In genomic region chr13:30981666-30982065, GRCm38 (mm10) we compare ENCODE assay signal across 9 mouse cellular contexts. TPM values are rescaled to one million over a fixed set of nuclear protein-coding genes. Genes with fewer than 3 reads are reported as not detected.
A peak's percentile ranks its signal among the peaks of the same experiment; 100 is the strongest.
DNase-seq lines count a peak whose midpoint lies in the region; ATAC-seq lines count a peak whose summit lies in the region.
"Had no signal": no experiment of that assay in that cellular context is flagged by ENCODE, and none has a peak within 500 bp of the region (broad histone marks: within the 10 kb centered on the region; RNA-seq: fewer than 3 reads in every experiment).

No protein-coding gene starts in this region.

- no peaks in the 10 kb centered on the region for H3K36me3 ChIP-seq in hindbrain, embryonic 10.5 days
- no peaks in the 10 kb centered on the region for H3K36me3 ChIP-seq in hindbrain, embryonic 12.5 days
- no peaks in the 10 kb centered on the region for H3K36me3 ChIP-seq in hindbrain, embryonic 16.5 days (ENCODE audit: control insufficient read depth, insufficient read depth, low read length)

- no peak overlapping the region for H3K4me2 ChIP-seq in hindbrain, embryonic 12.5 days (replicated peaks)
- no peak overlapping the region for H3K4me2 ChIP-seq in hindbrain, embryonic 16.5 days (ENCODE audit: low read length)

- no peaks in the 10 kb centered on the region for H3K9me3 ChIP-seq in hindbrain, embryonic 10.5 days
- no peaks in the 10 kb centered on the region for H3K9me3 ChIP-seq in hindbrain, embryonic 12.5 days (replicated peaks)
- H3K9me3 ChIP-seq in hindbrain, embryonic 16.5 days (ENCODE audit: control insufficient read depth, low read length): no peaks in the 10 kb centered on the region

- no peak overlapping the region for H3K27ac ChIP-seq in hindbrain, embryonic 10.5 days
- no peak overlapping the region for H3K27ac ChIP-seq in hindbrain, embryonic 12.5 days
- no peak overlapping the region for H3K27ac ChIP-seq in hindbrain, embryonic 16.5 days (ENCODE audit: low read depth, low read length)

- 82% methylated on average over 1 of the region's 1 CpGs for WGBS in hindbrain, embryonic 10.5 days
- WGBS in hindbrain, embryonic 12.5 days: 70% methylated on average over 1 of the region's 1 CpGs
- WGBS in hindbrain, embryonic 16.5 days: 74% methylated on average over 1 of the region's 1 CpGs

- ATAC-seq in hindbrain, embryonic 12.5 days (ENCODE audit: low FRiP score): no peak
- peak; percentile 82 for ATAC-seq in granulocyte monocyte progenitor cell, adult 5-6 weeks (replicated peaks; ENCODE audit: poor library complexity, severe bottlenecking)
- no peak for ATAC-seq in hindbrain, embryonic 16.5 days

- peaks cover 16% of the 10 kb centered on the region for H3K27me3 ChIP-seq in hindbrain, embryonic 10.5 days (ENCODE audit: insufficient read depth, poor library complexity, severe bottlenecking)
- H3K27me3 ChIP-seq in hindbrain, embryonic 12.5 days: peaks cover 5% of the 10 kb centered on the region; the same call in 1 of the 2 replicates
- no peaks in the 10 kb centered on the region; the same call in 1 of the 2 replicates for H3K27me3 ChIP-seq in hindbrain, embryonic 16.5 days (replicated peaks; ENCODE audit: control insufficient read depth, insufficient read depth, low read length)

- H3K4me1 ChIP-seq in hindbrain, embryonic 10.5 days (replicated peaks): peaks cover 13% of the 10 kb centered on the region
- H3K4me1 ChIP-seq in hindbrain, embryonic 12.5 days: peaks cover 9% of the 10 kb centered on the region
- peaks cover 10% of the 10 kb centered on the region for H3K4me1 ChIP-seq in hindbrain, embryonic 16.5 days (ENCODE audit: control insufficient read depth, insufficient read depth, low read depth, low read length)

- no peak overlapping the region for H3K9ac ChIP-seq in hindbrain, embryonic 12.5 days
- H3K9ac ChIP-seq in hindbrain, embryonic 16.5 days (ENCODE audit: low read depth, low read length): no peak overlapping the region

- H3K4me3 ChIP-seq in hindbrain, embryonic 10.5 days: no peak overlapping the region
- no peak overlapping the region for H3K4me3 ChIP-seq in hindbrain, embryonic 12.5 days
- no peak overlapping the region for H3K4me3 ChIP-seq in hindbrain, embryonic 16.5 days (ENCODE audit: low read length)

- peak; percentile 30 for DNase-seq in hindbrain, embryonic 10.5 days (ENCODE audit: low spot score)
- peak; percentile 56 for DNase-seq in CD4-positive helper T cell, adult 2 months (ENCODE audit: low read depth, low spot score)
- DNase-seq in adrenal gland, adult 2 months: peak; percentile 55
- DNase-seq in lung, postnatal 14 days: peak; percentile 74
- DNase-seq in yolk sac, embryonic 10.5 days (ENCODE audit: low spot score): no peak

RNA-seq across cellular contexts. Expression of gene Gm5447, which starts 7.7 kb away (rescaled TPM):
- 0.24 TPM in 1 of 2 replicates, not detected in the other for polyA plus RNA-seq in hindbrain, embryonic 10.5 days (2016; fragmentation: Nextera tagmentation; extraction: Ambion mirVana)
- 0.12 and 0.17 TPM in 2 replicates for polyA plus RNA-seq in hindbrain, embryonic 12.5 days (2016; fragmentation: Nextera tagmentation; extraction: Ambion mirVana)
- total RNA-seq in adrenal gland, adult 2 months (2021): not detected
- not detected in 2 replicates for polyA plus RNA-seq in adrenal gland, adult 2 months (2012; rRNA removed)
- total RNA-seq in granulocyte monocyte progenitor cell, adult 5-6 weeks (2014; fragmentation: Nextera tagmentation): not detected in 2 replicates
- total RNA-seq in granulocyte monocyte progenitor cell, adult 5-6 weeks (2017): not detected in 2 replicates
- polyA plus RNA-seq in hindbrain, embryonic 16.5 days (2015; fragmentation: Nextera tagmentation; extraction: Ambion mirVana): 0.09 TPM in 1 of 2 replicates, not detected in the other
- total RNA-seq: layer of hippocampus, postnatal 36 days had no signal

RNA-seq across cellular contexts. Expression of gene Exoc2, which starts 7.8 kb away (rescaled TPM):
- polyA plus RNA-seq in hindbrain, embryonic 10.5 days (2016; fragmentation: Nextera tagmentation; extraction: Ambion mirVana): 35.3 and 37.4 TPM in 2 replicates
- polyA plus RNA-seq in hindbrain, embryonic 12.5 days (2016; fragmentation: Nextera tagmentation; extraction: Ambion mirVana): 45.8 and 52.6 TPM in 2 replicates
- total RNA-seq in adrenal gland, adult 2 months (2021): 10 to 100 TPM; 29.3 to 31.5 TPM
- polyA plus RNA-seq in adrenal gland, adult 2 months (2012; rRNA removed): 5.0 and 6.7 TPM in 2 replicates
- 39.9 and 44.1 TPM in 2 replicates for total RNA-seq in granulocyte monocyte progenitor cell, adult 5-6 weeks (2014; fragmentation: Nextera tagmentation)
- 35.2 and 45.1 TPM in 2 replicates for total RNA-seq in granulocyte monocyte progenitor cell, adult 5-6 weeks (2017)
- 46.7 and 51.8 TPM in 2 replicates for polyA plus RNA-seq in hindbrain, embryonic 16.5 days (2015; fragmentation: Nextera tagmentation; extraction: Ambion mirVana)

RNA-seq across cellular contexts. Expression of gene Hus1b, which starts 34.1 kb away (rescaled TPM):
- polyA plus RNA-seq in hindbrain, embryonic 10.5 days (2016; fragmentation: Nextera tagmentation; extraction: Ambion mirVana): not detected in 2 replicates
- polyA plus RNA-seq in hindbrain, embryonic 12.5 days (2016; fragmentation: Nextera tagmentation; extraction: Ambion mirVana): not detected in 2 replicates
- under 1 TPM; 0.23 to 0.31 TPM for total RNA-seq in adrenal gland, adult 2 months (2021)
- 0.27 TPM in 1 of 2 replicates, not detected in the other for polyA plus RNA-seq in adrenal gland, adult 2 months (2012; rRNA removed)
- 1.7 TPM in 1 of 2 replicates, not detected in the other for total RNA-seq in granulocyte monocyte progenitor cell, adult 5-6 weeks (2014; fragmentation: Nextera tagmentation)
- 1.6 TPM in 1 of 2 replicates, not detected in the other for total RNA-seq in granulocyte monocyte progenitor cell, adult 5-6 weeks (2017)
- not detected in 2 replicates for polyA plus RNA-seq in hindbrain, embryonic 16.5 days (2015; fragmentation: Nextera tagmentation; extraction: Ambion mirVana)
